Mouse (Mus musculus): ENCODE data around the gene Plekhb1.

Gene Plekhb1

DNA sequence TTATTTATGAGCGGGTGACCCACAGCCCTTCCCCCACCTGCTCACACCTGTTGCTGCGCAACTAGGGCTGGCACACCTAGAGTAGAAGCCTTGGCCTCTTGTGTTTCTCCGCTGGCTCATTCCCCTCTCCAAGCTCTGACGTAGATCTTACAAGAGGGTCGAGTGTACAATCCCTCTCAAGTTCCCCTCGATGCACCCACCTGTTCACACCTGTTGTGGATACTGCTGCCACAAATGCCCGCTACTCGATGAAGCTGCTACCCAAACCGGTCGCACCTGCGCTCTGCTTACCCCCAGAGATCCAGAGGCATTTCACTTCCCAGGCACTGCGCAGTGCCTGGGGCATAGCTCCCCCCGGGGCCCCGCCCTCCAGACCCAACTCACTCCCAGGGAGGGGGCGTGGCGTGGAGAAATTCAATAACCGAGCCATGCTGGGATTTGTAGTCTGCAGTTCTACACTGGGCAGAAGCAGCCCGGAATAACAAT, 4.1 kb downstream of the Plekhb1 start:
- no peak for DNase-seq (ENCODE audit: low read depth, low spot score)

GRCm38 (mm10) chr7:100656739-100657138, 5.5 kb downstream of the Plekhb1 start:
- DNase-seq (ENCODE audit: low read depth, low spot score) = no peak

- DNase-seq (ENCODE audit: low read depth, low spot score) = no peak
Observed at GRCm38 (mm10) chr7:100654441-100654840, 7.8 kb downstream of the Plekhb1 start.

GRCm38 (mm10) chr7:100653480-100654266, 8.5 kb downstream of the Plekhb1 start:
- DNase-seq (ENCODE audit: low read depth, low spot score) = no peak

GRCm38 (mm10) chr7:100651011-100651410, 11.2 kb downstream of the Plekhb1 start:
- no peak for DNase-seq (ENCODE audit: low read depth, low spot score)

GRCm38 (mm10) chr7:100650421-100650820, 11.8 kb downstream of the Plekhb1 start:
- no peak for DNase-seq (ENCODE audit: low read depth, low spot score)

DNA sequence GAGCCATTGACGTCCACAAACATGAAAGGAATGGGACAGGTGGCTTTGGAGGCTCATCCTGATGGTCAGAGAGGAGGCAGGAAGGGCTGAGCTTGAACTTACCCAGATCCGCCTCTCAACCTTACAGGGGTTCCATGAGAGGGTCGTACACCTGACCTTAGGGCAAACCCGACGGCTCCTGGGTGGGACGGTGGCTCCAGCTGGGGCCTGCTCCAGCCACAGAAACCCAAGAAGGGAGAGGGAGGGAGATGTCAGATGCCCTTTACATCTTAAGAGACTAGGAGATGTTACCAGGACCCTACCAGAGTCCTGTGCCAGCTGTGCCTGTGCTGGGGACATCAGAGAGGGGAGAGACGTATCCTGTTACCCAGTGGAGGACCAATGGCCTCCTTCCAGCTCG, 12.4 kb downstream of the Plekhb1 start:
- no peak for DNase-seq (ENCODE audit: low read depth, low spot score)

DNA sequence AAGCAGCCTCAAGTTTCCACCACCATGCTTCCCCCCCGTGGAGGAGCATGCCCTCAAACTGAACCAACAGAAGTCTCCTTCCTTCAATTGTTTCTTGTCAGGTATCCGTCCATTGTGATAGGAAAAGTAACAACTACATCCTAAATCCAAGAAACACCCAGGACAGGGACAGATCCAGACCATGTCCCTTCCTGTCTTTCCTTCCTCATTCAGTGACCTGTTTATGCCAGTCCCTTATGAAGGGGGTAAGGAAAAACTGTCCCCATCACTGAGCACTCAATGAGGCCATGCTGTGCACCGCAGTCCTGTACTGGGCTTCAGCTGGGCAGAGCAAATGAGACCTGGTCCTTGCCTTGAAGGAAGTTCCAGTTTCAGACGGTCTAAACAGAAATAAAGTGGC, 13.1 kb downstream of the Plekhb1 start:
- no peak for DNase-seq (ENCODE audit: low read depth, low spot score)

DNA sequence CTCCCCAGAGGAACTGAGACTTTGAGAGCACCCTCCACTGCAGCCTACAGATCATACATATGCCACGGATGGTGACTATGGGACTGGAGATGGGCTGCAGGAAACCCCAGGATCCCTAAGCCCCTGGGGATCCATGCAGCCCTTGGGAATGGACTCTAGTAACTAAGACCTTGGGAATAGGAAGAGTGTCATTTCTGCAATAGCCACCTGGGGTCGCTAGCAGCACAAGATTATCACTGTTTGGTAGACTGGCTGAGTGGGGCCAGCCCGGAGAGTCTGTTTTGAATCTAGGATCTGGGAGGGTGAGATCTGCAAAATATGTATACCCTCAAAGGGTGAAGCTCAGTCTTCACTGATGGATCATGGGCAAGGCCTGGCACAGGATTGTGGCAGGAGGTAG, 17.1 kb downstream of the Plekhb1 start:
- DNase-seq (ENCODE audit: low read depth, low spot score) = peak; percentile 60

- no peak for DNase-seq (ENCODE audit: low read depth, low spot score)
Observed at GRCm38 (mm10) chr7:100642413-100642812, 19.8 kb downstream of the Plekhb1 start.

GRCm38 (mm10) chr7:100637657-100638056, 24.6 kb downstream of the Plekhb1 start:
- DNase-seq (ENCODE audit: low read depth, low spot score) = peak; percentile 63

GRCm38 (mm10) chr7:100624538-100624937, 37.7 kb downstream of the Plekhb1 start:
- no peak for DNase-seq (ENCODE audit: low read depth, low spot score)

GRCm38 (mm10) chr7:100622277-100622676, 39.9 kb downstream of the Plekhb1 start:
- DNase-seq (ENCODE audit: low read depth, low spot score) = peak; percentile 56

- DNase-seq (ENCODE audit: low read depth, low spot score) = no peak
Observed at GRCm38 (mm10) chr7:100616121-100616857, 45.9 kb downstream of the Plekhb1 start.

GRCm38 (mm10) chr7:100608910-100609309, 53.3 kb downstream of the Plekhb1 start:
- no peak for DNase-seq (ENCODE audit: low read depth, low spot score)

GRCm38 (mm10) chr7:100608130-100608741, 54.0 kb downstream of the Plekhb1 start, which contains the start of gene Mrpl48:
Mrpl48 (minus strand) TSS chr7:100608301.
- no peak for DNase-seq (ENCODE audit: low read depth, low spot score)

DNA sequence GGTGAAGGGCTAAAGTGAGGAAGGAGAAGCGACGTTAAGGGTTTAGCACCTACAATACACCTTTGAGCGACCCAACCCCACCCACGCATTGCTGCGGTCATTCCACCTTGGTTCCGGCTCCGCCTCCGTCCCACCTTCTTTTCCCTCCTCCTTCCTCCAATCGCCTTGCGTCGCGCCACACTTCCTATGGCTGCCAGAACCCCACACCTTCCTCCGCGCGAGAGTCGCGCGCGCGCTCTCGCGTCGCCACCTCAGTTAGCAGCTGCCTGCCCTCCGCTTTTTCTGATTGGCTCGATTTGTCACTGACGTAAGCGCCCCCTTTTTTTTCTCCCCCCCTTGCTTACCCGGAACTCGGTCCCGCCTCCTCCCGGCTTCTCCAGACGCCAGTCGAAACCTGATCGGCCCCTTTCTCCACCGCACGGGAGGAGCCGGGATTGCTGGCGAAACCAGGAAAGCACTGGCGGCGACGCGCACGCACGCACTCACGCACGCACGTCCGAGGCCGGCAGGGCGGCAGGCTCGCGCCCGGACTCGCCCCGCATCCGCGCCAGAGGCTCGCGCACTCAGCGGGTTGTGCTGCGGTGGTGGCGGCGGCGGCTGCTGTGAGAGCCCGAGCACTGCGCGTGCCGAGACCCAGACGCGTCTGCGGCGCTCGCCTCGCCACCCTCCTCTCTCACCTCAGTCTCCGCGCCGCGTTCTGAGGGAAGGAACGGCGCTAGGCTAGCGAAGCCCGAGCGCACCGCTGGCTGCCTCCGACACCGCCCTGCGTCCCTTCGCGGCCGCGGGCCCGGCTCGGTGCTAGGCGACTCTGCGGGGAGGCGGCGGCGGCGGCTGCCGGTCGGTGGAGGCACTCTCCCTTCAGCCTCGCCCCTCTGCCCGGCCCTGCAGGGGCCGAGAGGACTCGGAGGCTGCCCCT, 54.7 kb downstream of the Plekhb1 start, which contains the start of gene Rab6a:
TSS of gene Rab6a (plus strand) at position 197 of the 916 bp plus-strand sequence.
- peak; percentile 98 for DNase-seq (ENCODE audit: low read depth, low spot score)

DNA sequence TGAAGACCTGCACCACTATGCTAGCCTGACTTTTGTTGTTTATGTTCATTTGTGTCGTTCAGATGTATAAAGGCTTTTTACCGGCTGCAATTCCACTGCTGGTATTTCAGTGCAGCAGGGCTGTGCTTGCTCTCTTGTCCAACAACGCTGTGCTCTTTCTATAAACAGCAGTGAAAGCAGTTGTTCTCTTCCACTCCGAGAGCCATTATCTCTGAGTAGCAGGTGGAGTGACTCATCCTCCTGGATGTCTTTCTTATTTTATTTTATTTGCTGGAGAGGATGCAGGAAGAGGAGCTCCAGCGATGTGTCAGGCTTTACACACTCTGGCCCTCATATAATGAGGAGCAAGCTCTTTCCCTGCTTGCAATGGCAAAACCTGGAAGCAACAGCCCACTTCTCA, 62.0 kb downstream of the Plekhb1 start:
- DNase-seq (ENCODE audit: low read depth, low spot score) = no peak

DNA sequence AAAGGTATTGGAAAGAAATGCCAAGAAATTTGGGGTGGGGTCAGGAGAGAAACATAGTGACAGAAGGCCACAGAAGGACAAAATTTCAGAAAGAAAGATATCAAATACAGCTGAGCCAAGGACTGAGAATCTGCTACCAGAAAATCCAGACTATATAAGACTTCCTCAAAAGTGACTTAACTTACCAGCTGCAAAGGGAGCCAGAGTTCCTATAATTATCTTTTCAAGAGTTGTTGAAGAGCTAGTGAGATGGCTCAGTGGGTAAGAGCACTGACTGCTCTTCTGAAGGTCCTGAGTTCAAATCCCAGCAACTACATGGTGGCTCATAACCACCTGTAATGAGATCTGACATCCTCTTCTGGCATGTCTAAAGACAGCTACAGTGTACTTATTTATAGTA, 68.9 kb downstream of the Plekhb1 start:
- no peak for DNase-seq (ENCODE audit: low read depth, low spot score)
